Mouse (Mus musculus): ENCODE data around the gene Wdr34.

Gene Wdr34

DNA sequence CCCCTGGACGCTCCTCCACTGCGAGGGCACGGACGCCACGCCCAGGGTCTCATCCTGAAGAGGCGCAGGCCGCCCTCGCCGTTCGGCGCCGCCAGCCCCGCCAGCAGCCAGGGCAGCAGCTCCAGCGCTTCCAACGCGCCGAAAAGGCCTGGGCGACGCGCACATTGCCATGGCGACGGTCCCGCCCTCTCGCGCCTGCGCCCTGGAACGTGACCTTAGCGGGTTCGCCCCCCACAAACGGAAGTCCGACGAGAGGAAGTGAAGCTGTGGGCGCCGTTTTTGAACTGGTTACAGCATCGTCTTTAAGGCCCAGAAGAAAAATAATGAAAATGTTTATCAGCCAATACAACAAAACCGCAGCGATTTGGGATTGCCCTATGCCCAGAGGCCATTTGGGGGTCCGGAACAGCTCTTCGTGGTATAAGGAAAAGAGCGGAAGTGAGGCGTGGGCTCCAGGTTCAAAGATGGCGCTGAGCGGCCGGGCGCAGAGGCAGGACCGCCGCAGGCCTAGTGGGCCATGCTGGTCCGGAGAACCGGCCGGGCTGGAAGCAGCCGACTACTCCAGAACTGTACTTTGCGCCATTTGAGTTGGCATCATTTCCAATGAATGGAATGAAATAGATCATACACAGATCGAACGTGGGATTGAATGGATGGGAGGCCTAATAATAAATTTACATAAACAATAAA lies at the start of gene Wdr34:
Gene Wdr34 (minus strand): TSS at position 183 of the 690 bp plus-strand sequence.
- DNase-seq (ENCODE audit: low read depth, low spot score): peak; percentile 93

DNA sequence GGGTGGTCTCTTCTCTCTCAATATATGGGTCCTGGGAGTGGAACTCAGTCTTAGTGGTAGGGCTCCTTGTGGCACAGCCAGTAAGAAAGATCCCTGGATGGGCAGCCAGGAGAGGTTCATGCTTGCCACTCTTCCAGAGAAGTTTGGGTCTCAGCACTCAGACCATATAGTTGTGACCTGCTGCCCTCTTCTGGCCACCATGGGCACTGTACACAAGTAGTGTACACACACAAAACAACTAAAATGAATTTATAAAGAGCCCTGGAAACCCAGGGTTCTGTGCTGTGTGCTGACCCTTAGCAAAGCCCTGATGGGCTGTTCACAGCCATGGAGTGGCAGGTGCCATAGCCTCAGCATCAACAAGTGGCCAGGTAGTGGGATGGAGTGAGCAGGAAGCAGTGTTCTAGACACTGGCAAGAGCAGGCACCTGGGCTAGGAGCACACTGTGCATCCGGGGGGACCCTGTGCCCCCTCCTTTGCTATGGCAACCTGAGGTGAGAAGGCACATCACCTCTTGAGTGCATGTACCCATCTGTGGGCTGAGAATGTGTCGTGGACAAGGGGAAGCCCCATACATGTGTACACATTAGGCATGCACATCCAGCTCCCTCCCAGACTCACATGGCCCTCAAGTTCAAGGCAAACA lies 47.3 kb upstream of the Wdr34 start:
- DNase-seq (ENCODE audit: low read depth, low spot score): peak; percentile 79

DNA sequence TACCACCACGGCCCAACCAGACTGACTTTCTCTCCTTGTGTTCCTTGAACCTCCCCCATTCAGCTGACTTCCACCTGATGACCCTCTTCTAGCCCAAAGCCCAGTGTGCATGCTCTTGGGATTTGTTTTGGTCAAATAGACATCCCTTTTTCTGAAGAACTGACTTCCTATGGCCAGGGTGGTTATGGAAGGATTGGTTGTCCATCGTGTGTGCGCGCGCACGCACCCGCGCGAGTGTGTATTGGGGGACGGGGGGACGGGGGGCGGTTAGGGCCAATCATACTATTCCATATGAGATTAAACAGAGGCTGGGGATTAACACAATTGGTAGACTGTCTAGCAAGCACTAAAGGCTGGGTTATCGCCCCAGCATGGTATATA lies 45.5 kb upstream of the Wdr34 start:
- no peak for DNase-seq (ENCODE audit: low read depth, low spot score)

DNA sequence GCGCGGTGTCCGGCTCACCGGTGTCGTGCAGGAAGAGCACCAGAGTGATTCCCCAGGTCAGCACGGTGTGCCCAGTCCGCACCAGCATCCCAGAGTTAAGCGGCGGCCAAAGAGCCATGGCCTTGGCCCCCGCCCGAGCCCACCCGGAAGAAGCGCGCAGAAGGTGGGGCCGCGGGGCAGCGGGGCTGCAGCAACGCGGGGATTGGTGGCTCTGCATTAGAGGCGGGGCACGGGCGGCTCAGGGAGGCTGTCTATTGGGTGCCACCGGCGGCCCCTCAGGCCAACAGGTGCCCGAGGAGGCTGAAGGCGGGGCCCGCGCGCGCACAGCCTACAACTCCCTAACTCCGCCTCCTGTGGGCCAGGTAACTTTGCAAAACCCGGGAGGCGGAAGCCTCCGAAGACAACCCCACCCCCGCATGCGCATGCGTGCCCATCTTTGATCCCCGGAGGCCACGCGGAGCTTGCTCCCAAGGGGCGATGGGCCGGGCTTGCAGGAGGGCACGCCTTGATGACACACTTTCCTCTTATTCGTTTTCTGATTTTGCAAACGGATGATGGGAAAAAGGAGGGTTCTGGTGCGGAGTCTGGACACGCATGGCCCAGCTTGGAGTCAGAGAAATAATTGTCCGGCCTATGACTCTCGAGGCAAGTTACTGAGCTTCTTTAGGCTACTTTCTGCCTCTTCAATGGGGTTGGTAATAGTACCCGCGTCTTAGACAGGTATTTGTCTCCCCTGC lies 45.0 kb upstream of the Wdr34 start, which contains the start of gene Zdhhc12:
Gene Zdhhc12 (minus strand): TSS at position 178 of the 737 bp plus-strand sequence.
- peak; percentile 96 for DNase-seq (ENCODE audit: low read depth, low spot score)

DNA sequence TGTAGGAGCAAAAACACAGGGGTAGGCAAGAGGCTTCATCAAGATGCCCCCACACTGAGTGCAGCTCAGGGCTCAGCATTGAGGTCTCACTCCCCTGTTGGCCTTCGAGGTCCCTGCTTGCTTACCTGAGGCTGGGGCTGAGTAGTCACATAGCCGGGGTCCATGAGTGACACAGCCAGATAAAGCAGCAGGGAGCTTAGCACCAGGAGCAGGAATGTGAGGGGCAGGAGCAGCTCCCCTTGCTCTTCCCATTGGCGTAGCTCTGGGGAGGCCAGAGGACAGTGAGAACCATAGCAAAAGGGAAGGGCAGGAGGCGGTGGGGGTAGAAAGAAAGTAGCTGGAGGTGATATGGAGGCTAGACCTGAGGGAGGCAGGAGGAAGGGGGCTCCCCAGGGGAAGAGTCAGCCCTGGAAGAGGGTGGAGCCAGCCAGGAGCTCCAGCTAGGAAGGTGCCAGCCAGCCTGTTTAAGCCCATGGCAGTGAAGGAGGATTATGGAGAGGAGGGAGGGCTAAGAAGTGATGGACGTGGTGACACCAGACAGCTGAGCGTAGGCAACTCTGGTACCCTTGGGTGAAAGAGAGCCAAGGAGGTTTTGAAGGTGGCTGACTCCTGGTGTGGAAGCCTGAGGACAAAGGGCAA lies 43.7 kb upstream of the Wdr34 start:
- DNase-seq (ENCODE audit: low read depth, low spot score): peak; percentile 16

DNA sequence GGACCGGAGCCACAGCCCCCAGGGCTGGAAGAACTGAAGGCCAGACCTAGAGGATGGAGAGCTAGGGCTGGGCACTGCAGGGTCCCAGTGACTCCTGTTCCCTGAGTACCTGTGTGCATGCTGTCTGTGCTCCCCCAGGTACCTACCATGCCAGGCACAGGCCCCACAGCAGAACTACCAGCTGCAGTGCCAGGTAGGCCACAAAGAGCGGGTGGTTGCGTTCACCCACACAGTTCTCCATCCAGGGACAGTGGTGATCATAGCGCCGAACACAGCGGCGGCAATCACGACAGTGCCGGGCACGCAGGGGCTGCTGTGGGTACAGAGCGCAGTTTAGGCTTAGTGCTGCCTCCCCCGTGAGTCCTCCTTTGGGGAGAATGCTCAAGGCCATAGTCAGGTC lies 42.8 kb upstream of the Wdr34 start:
- no peak for DNase-seq (ENCODE audit: low read depth, low spot score)

DNA sequence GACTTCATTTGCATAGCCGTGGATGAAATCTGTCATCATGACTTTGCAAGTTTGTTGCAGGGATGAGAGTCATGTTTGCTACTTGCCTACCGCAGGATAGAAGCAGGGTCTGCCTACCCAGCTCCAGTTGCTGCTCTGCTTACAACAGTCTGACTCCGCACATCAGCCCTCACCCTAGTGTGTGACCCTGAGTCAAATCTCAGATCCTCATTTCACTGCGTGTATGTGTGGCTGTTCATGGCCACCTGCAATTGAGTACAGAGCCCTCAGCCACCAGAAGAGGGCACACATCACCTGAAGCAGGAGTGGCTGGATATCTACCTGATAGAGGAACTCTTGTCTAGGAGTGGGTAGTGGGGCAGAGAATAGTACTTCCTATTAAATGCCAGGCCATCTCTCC lies 38.6 kb upstream of the Wdr34 start:
- no peak for DNase-seq (ENCODE audit: low read depth, low spot score)

DNA sequence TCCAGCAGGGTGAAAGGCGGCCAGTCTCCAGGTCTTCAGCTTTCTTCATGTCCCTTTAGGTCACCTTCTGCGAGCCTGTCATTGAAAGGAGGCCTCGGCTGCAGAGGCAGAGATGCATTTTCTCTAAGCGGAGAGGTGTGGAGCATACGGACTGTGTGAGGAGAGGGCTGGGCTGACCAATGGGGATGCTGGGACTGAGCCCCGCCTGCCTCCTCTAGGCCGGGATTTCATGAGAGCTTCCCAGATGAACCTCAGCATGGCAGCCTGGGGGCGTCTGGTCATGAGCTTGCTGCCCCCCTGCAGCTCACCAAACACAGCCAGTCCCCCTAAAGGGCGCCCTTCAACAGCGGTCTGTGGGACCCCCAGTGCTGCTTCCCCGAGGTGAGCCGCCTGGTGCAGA lies 36.0 kb upstream of the Wdr34 start:
- no peak for DNase-seq (ENCODE audit: low read depth, low spot score)

DNA sequence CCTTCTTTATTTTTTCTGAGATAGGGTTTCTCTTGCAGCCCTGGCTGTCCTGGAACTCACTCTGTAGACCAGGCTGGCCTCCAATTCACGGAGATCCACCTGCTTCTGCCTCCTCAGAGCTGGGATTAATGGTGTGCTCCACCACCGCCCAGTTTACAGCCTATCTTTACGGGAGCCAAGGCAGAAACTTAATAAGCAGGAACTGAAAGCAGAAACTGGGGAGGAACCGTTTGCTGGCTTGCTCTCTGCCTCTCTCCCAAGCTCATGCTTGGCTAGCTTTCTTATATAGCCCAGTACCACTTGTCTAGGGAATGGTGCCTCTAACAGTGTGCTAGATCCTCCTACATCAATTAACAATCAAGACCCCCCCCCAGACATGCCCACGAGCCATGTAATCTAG lies 35.4 kb upstream of the Wdr34 start:
- DNase-seq (ENCODE audit: low read depth, low spot score): no peak

DNA sequence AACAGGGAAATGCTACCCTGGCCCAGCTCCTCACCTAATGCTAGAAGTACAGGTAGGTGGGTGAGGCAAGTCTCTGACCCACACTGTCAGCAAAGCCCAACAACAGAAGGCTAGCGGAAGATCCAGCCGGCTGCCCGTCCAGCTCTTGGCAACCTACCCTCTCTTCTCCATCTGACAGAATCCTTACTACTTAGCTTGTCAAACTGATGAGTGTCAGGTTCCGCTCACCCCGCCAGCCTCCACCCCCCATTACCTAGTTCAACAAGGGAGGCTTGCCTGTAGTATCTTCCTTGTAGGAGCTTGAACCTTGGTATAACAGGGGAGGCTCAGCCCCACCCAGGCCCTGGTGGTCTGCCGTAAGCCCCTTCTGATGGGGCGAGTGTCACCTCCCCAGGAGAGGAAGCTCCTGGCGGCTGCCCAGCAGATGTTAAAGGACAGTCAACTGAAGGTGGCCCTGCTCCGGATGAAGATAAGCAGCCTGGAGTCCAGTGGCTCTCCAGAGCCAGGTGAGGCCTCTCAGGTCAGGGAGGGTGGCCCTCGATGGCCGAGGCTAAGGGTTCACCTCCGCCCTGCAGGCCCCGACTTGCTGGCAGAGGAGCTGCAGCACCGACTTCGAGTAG lies 31.6 kb upstream of the Wdr34 start:
- no peak for DNase-seq (ENCODE audit: low read depth, low spot score)

DNA sequence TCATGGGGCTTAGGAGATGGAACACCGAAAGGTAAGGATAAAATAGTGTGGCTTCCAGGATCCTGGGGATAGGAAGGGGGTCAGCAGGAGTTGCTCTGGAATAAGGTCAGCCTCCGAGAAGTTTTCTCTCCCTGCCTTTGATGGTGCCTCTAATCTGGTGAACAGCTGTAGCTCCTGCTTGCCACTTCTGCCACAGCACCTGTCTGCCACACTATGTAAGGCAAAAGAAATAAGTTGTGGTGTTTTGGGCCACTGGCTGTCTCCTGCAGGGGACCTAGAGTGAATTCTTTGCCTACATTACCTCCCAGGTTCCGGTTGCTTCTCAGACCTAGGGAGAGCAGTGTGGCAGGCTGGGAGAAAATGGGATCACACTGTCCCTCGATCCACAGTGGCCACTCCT lies 30.1 kb upstream of the Wdr34 start:
- no peak for DNase-seq (ENCODE audit: low read depth, low spot score)

DNA sequence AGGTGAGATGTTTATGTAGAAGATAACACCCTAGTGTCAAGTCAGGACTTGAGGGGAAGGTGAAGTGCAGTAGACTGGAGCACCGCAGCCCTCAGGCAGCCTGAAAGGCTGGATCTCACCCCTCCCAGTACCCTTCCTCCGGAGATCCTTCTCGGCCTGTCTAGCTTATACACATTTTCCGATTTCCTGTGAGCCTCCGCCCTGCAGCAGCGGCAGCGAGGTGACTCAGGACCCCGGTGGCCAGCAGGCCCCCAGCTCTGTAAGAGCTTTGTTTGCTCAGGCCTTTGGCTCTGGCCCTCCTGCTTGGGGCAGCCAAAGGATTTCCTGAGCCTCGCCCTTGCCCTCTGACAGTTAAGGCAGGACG lies 29.6 kb upstream of the Wdr34 start:
- no peak for DNase-seq (ENCODE audit: low read depth, low spot score)

DNA sequence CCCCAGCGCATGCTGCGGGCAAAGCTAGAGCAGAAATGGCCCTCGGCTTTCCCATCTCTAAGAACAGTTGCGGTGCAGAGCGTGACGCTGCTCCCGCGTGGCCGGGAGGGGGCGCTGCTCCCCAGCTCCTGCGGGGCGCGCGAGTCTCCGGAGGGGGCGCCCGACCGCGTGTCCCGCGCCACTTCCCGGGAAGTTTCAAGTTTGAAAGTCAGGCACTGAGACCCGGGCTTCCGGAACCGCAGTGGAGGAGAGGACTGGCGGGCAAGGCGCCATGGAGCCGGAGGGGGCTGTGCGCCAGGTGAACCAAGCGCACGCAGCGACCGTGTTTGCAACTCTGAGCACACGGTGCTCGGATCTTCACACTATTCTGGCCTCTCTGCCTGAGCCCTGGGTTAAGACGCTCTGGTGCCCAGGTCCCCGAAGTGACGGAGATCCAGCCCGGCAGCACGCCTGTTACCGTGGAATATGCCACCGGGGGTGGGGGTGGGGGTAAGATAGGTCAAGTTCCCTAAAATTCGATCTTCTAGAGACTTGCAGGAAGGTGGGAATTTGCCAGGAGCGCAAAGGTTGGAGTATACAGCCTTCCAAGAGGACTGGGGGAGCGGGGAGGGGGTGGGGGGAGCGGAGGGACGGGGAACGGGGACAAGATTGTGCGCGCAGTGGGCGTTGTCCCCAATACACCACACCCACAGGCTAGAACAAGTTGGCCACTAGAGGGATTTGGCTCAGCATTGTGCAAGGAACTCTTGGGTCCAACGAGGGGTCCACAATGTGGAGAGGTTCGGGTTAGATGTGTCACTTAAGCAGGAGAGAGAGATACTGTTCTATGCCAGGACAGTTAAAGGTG lies 29.0 kb upstream of the Wdr34 start, which contains the start of gene Pkn3:
Gene Pkn3 (plus strand): TSS at position 183 of the 847 bp plus-strand sequence.
- peak; percentile 84 for DNase-seq (ENCODE audit: low read depth, low spot score)

DNA sequence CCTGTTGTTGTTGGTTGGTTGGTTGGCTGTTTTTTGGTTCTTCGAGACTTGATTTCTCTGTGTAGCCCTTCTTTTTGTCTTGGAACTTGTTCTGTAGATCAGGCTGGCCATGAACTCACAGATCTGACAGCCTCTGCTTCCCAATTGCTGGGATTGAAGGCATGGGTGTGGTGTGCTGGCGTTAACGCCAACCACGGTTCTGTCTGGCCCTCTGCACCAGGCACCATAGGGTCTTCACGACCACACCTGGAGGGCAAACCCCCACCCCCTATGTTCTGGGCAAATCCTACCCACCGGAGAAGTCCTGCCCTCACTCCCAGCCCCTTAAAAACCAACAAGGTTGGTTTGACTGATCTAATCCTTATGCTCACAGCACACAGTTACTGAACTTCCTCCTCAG lies 28.3 kb upstream of the Wdr34 start:
- no peak for DNase-seq (ENCODE audit: low read depth, low spot score)

DNA sequence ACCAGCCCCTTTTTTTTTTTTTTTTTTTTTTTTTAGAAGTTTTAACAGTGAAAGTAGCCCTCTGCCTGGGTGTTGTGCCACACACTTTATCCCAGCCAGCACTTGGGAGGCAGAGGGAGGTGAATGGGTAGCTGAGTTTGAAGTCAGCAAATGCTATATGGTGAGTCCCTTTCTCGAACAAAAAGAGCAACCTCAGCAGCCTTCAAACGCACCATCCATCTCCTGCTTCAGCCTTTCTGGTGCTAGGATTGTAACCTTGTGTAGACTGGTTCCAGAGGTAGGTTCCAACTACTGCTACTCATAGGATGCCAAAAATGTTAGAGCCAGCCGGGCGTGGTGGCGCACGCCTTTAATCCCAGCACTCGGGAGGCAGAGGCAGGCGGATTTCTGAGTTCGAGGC lies 27.8 kb upstream of the Wdr34 start:
- DNase-seq (ENCODE audit: low read depth, low spot score): no peak

DNA sequence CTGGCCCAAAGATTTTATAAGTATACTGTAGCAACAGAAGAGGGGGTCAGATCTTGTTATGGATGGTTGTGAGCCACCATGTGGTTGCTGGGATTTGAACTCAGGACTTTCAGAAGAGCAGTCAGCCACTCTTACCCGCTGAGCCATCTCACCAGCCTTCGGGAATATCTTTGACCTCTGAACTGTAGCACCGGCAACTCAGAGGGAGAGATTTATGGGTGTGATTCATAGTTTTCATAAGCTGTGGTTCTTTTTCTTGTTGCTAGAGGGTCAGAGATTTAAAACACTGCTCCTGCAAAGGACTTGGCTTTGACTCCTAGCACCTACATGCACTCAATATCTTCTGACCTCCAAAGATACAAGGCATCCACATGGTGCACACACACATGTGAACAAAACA lies 26.9 kb upstream of the Wdr34 start:
- DNase-seq (ENCODE audit: low read depth, low spot score): peak; percentile 80

DNA sequence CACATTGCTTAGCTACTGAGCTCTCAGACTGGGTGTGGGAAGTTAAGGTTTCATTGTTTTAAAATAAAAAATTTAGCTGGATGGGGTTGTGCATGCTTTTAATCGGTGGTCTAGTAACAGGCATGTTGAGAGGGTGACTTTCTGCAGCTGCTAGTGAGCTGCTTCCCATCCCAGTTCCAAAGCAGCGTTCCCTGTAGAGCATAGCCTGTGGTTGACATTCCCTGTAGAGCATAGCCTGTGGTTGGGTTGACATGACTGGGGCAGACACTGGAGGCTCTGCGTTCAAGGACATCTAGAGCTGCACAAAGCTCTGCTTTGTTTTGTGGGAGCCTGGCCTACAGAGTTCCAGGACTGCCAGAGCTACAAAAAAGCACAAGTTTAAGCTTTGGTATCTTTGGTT lies 24.6 kb upstream of the Wdr34 start:
- no peak for DNase-seq (ENCODE audit: low read depth, low spot score)

DNA sequence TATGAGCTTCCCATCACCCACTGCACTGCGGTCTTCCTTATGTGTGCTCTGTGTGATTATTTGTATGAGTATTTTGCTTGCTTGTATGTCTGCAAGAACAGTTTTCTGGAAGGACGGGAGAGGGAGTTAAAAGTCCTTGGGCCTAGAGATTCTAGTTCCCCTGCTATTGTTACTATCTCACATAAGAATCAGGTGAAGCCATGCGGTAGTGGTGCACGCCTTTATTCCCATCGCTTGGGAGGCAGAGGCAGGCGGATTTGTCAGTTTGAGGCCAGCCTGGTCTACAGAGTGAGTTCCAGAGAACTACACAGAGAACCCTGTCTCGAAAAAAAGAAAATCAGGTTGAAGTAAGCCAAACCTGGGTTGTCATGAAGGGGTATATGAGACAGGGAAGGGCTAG lies 24.2 kb upstream of the Wdr34 start:
- DNase-seq (ENCODE audit: low read depth, low spot score): no peak

DNA sequence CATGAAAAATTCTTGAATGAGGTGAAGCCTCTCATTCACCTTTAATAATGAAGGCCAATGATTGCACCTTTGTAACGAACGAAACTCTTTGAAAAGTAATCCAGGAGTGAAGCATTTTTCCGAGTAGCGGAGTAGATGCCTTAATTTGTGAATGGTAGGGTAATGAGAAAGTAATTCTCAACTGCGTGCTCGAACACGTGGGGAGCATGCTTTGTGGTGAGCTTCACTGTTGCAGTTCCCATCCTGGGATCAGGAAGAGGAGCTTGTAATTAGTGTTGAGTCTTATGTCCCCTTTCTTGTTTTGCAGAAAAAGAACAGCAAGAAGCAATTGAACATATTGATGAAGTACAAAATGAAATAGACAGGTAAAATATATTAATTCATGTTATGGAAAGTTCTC lies 19.3 kb upstream of the Wdr34 start:
- no peak for DNase-seq (ENCODE audit: low read depth, low spot score)

DNA sequence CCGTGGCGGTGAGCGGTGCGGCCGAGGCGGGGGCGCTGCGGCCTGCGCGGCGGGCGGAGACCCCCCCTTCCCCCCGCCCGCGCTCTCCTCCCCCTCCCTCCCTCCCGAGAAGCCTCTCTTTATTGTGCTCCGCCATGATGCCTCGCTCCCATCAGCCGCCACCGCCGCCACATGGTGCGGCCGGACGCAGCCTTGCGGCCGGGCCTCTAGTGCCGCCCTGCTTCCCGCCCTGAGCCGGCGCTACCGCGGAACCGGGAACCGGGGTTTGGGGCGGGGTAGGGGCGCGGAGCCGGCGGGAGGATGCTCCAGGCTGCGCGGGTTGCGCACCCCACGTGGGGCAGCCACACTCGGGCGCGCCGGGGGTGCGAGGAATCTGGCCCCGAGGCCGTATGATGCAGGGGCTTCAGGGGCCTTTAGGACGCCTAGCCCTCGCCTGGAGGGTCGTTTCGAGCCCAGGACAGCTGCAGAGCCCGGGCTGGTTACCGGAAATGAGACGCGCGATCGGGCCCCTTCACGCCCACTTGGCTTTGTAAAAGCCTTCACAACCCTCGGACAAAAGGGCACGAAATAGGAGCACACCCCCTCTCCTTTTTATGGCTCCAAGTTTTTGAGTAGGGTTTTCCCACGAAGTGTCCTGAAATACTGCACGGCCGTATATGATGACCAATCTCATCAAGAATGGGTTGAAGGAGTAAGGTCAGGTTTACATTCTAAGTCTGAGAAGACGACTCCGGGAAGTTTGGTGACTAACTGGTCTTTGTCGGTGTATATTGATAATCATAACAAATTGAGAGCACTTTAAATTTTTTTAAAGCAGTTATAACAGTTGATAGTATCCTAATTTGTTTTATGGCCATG lies 18.6 kb upstream of the Wdr34 start:
- peak; percentile 46 for DNase-seq (ENCODE audit: low read depth, low spot score)
